14 mouse cellular contexts compared by ENCODE assay signal in genomic region chrX:36506863-36507262, GRCm38 (mm10). TPM values are rescaled to one million over a fixed set of nuclear protein-coding genes. Genes with fewer than 3 reads are reported as not detected.
DNase-seq lines count a peak whose midpoint lies in the region; ATAC-seq and TF ChIP-seq lines count a peak whose summit lies in the region.
"Had no signal": no experiment of that assay in that cellular context is flagged by ENCODE, and none has a peak within 500 bp of the region (broad histone marks: within the 10 kb centered on the region; RNA-seq: fewer than 3 reads in every experiment).

No protein-coding gene starts in this region.

- WGBS in cerebellum, adult 2 months = 37% methylated on average over 6 of the region's 6 CpGs
- WGBS in limb, embryonic 14.5 days = 45% methylated on average over 6 of the region's 6 CpGs
- 56% methylated on average over 6 of the region's 6 CpGs for WGBS in limb, embryonic 10.5 days

- no peak for TF ChIP-seq POLR2A in cerebellum, adult 2 months (IDR thresholded peaks at IDR 0.05; ENCODE audit: borderline replicate concordance, insufficient read depth, low read length)
- TF ChIP-seq POLR2A in limb, embryonic 14.5 days (IDR thresholded peaks at IDR 0.05; ENCODE audit: borderline replicate concordance, extremely low read depth, insufficient read depth, insufficient read length) = no peak

- no peak overlapping the region for H3K27ac ChIP-seq in cerebellum, adult 2 months (ENCODE audit: insufficient read depth, low read length)
- H3K27ac ChIP-seq in limb, embryonic 14.5 days (replicated peaks; ENCODE audit: low read depth, low read length) = no peak overlapping the region
- H3K27ac ChIP-seq in limb, embryonic 10.5 days = no peak overlapping the region
- H3K27ac ChIP-seq: intestine, embryonic 15.5 days; macrophage; stomach, embryonic 15.5 days had no signal

- no peak overlapping the region for H3K4me3 ChIP-seq in cerebellum, adult 2 months (replicated peaks; ENCODE audit: insufficient read depth, low read depth, low read length)
- H3K4me3 ChIP-seq in limb, embryonic 14.5 days (replicated peaks; ENCODE audit: low read length) = no peak overlapping the region
- no peak overlapping the region for H3K4me3 ChIP-seq in limb, embryonic 10.5 days
- H3K4me3 ChIP-seq: intestine, embryonic 15.5 days; stomach, embryonic 15.5 days had no signal

- H3K9me3 ChIP-seq in limb, embryonic 14.5 days (ENCODE audit: control insufficient read depth, low read length) = no peaks in the 10 kb centered on the region
- H3K9me3 ChIP-seq in limb, embryonic 10.5 days (replicated peaks) = no peaks in the 10 kb centered on the region
- H3K9me3 ChIP-seq: intestine, embryonic 15.5 days; stomach, embryonic 15.5 days had no signal

- TF ChIP-seq CTCF in cerebellum, adult 2 months (IDR thresholded peaks at IDR 0.05; ENCODE audit: borderline replicate concordance, insufficient read depth, low read depth, low read length) = 0 out of 2 replicates have a peak, but pooled peaks have one; percentile 11

- H3K4me2 ChIP-seq in limb, embryonic 14.5 days (replicated peaks; ENCODE audit: low read depth, low read length, severe bottlenecking) = no peak overlapping the region
- H3K4me2 ChIP-seq: intestine, embryonic 15.5 days; stomach, embryonic 15.5 days had no signal

- H3K4me1 ChIP-seq in cerebellum, adult 2 months (ENCODE audit: control insufficient read depth, insufficient read depth, low read length) = no peaks in the 10 kb centered on the region
- no peaks in the 10 kb centered on the region for H3K4me1 ChIP-seq in limb, embryonic 14.5 days (ENCODE audit: control insufficient read depth, insufficient read depth, low read length)
- no peaks in the 10 kb centered on the region for H3K4me1 ChIP-seq in limb, embryonic 10.5 days
- H3K4me1 ChIP-seq: intestine, embryonic 15.5 days; stomach, embryonic 15.5 days had no signal

- no peak overlapping the region for H3K9ac ChIP-seq in limb, embryonic 14.5 days (ENCODE audit: low read depth, low read length, severe bottlenecking)
- H3K9ac ChIP-seq: intestine, embryonic 15.5 days; stomach, embryonic 15.5 days had no signal

- ATAC-seq in limb, embryonic 14.5 days (ENCODE audit: low FRiP score, low read depth) = no peak
- ATAC-seq in megakaryocyte progenitor cell, adult 5-6 weeks (replicated peaks; ENCODE audit: poor library complexity) = peak; percentile 69
- ATAC-seq: intestine, embryonic 15.5 days had no signal

- DNase-seq in cerebellum, adult 2 months = peak in 1 of 2 experiments; percentile 1
- no peak for DNase-seq in cerebellum, postnatal 25 days
- peak; percentile 25 for DNase-seq in limb, embryonic 14.5 days (ENCODE audit: low spot score)
- DNase-seq in limb, embryonic 10.5 days (ENCODE audit: low spot score) = no peak
- DNase-seq in R1 (ENCODE audit: low read depth, low spot score) = peak; percentile 18
- DNase-seq in spleen, adult 18-20 months = no peak
- no peak for DNase-seq in urinary bladder, postnatal 10 days (ENCODE audit: low spot score)
- DNase-seq: adrenal gland, postnatal 14 days; heart, adult 11 months had no signal

- no peaks in the 10 kb centered on the region for H3K36me3 ChIP-seq in limb, embryonic 14.5 days (ENCODE audit: control insufficient read depth, insufficient read depth, low read length)
- no peaks in the 10 kb centered on the region for H3K36me3 ChIP-seq in limb, embryonic 10.5 days
- H3K36me3 ChIP-seq: intestine, embryonic 15.5 days; stomach, embryonic 15.5 days had no signal

- no peaks in the 10 kb centered on the region for H3K27me3 ChIP-seq in cerebellum, adult 2 months (ENCODE audit: control insufficient read depth, insufficient read depth, low read length)
- no peaks in the 10 kb centered on the region for H3K27me3 ChIP-seq in limb, embryonic 14.5 days (ENCODE audit: control insufficient read depth, insufficient read depth, low read length)
- no peaks in the 10 kb centered on the region for H3K27me3 ChIP-seq in limb, embryonic 10.5 days (ENCODE audit: low read depth, poor library complexity, severe bottlenecking)
- H3K27me3 ChIP-seq: intestine, embryonic 15.5 days; stomach, embryonic 15.5 days had no signal

RNA-seq across cellular contexts. Expression of gene Gm14569, which starts 15.2 kb away (rescaled TPM):
- polyA plus RNA-seq in cerebellum, adult 2 months (2012; rRNA removed) = 1.6 and 2.0 TPM in 2 replicates
- polyA plus RNA-seq in limb, embryonic 14.5 days (2012; rRNA removed) = 0.04 TPM in 2 replicates
- not detected in 2 replicates for polyA plus RNA-seq in limb, embryonic 14.5 days (2014; fragmentation: Nextera tagmentation; extraction: Ambion mirVana)
- polyA plus RNA-seq in limb, embryonic 10.5 days (2016; fragmentation: Nextera tagmentation; extraction: Ambion mirVana) = not detected in 2 replicates
- not detected in 2 replicates for total RNA-seq in megakaryocyte progenitor cell, adult 5-6 weeks (2015)
- not detected in 2 replicates for total RNA-seq in megakaryocyte progenitor cell, adult 5-6 weeks (2017)
- total RNA-seq: adrenal gland, postnatal 14 days; neutrophil, adult 5-6 weeks had no signal
- polyA plus RNA-seq: intestine, embryonic 15.5 days; macrophage; stomach, embryonic 15.5 days had no signal

Comparison
In these comparisons a context has a peak if more than half of its experiments do, and no peak if none do; other contexts are left out.
1. DNase-seq: peak in limb, embryonic 14.5 days (single experiment) and R1 (single experiment); none in cerebellum, postnatal 25 days (0 of 2), limb, embryonic 10.5 days (single experiment), spleen, adult 18-20 months (0 of 2) and urinary bladder, postnatal 10 days (single experiment).